Comparison of ENCODE assay signal across 14 mouse cellular contexts in genomic region chr2:125452369-125453097, GRCm38 (mm10). TPM values are rescaled to one million over a fixed set of nuclear protein-coding genes. Genes with fewer than 3 reads are reported as not detected.
DNase-seq lines count a peak whose midpoint lies in the region; ATAC-seq lines count a peak whose summit lies in the region.
"Had no signal": no experiment of that assay in that cellular context is flagged by ENCODE, and none has a peak within 500 bp of the region (broad histone marks: within the 10 kb centered on the region; RNA-seq: fewer than 3 reads in every experiment).

No protein-coding gene starts in this region.

- intact Hi-C loops in heart, postnatal 14 days (cut with DNase I), result no loop called here

- peaks cover 44% of the 10 kb centered on the region for H3K4me1 ChIP-seq in heart, embryonic 12.5 days (replicated peaks)
- H3K4me1 ChIP-seq in embryonic facial prominence, embryonic 12.5 days, result peaks cover 22% of the 10 kb centered on the region

- H3K27me3 ChIP-seq in heart, embryonic 12.5 days (replicated peaks), result no peaks in the 10 kb centered on the region
- H3K27me3 ChIP-seq in embryonic facial prominence, embryonic 12.5 days, result no peaks in the 10 kb centered on the region
- H3K27me3 ChIP-seq: neural tube, embryonic 13.5 days had no signal

- no peaks in the 10 kb centered on the region for H3K36me3 ChIP-seq in heart, embryonic 12.5 days
- H3K36me3 ChIP-seq in embryonic facial prominence, embryonic 12.5 days, result no peaks in the 10 kb centered on the region
- H3K36me3 ChIP-seq: neural tube, embryonic 13.5 days had no signal

- peak overlapping the region; percentile 56 for H3K27ac ChIP-seq in heart, embryonic 12.5 days (ENCODE audit: poor library complexity, severe bottlenecking)
- H3K27ac ChIP-seq in embryonic facial prominence, embryonic 12.5 days, result 0 out of 2 replicates have a peak overlapping the region, but pooled peaks have one; percentile 57
- H3K27ac ChIP-seq: neural tube, embryonic 13.5 days had no signal

- ATAC-seq in heart, embryonic 12.5 days (ENCODE audit: insufficient number of reproducible peaks, low FRiP score), result peak; percentile 66
- ATAC-seq in embryonic facial prominence, embryonic 12.5 days (ENCODE audit: insufficient number of reproducible peaks, insufficient read depth, low FRiP score, low TSS enrichment), result no peak
- ATAC-seq in megakaryocyte progenitor cell, adult 5-6 weeks (replicated peaks; ENCODE audit: poor library complexity), result 0 out of 2 replicates have a peak, but pooled peaks have one; percentile 4

- 42% methylated on average over 6 of the region's 6 CpGs for WGBS in heart, embryonic 12.5 days
- WGBS in embryonic facial prominence, embryonic 12.5 days, result 37% methylated on average over 6 of the region's 6 CpGs

- no peak for DNase-seq in heart, postnatal 14 days
- peak; percentile 38 for DNase-seq in Muller cell, postnatal 12 days (ENCODE audit: inconsistent ontology term)
- DNase-seq in kidney, adult 8-10 months, result no peak
- DNase-seq in layer of hippocampus, adult 11-12 months (ENCODE audit: low spot score), result no peak
- DNase-seq: adrenal gland, postnatal 14 days; cerebellum, adult 18-20 months; kidney, postnatal 25 days; thymus, adult 18-20 months had no signal

- no peak overlapping the region for H3K4me2 ChIP-seq in heart, embryonic 12.5 days
- H3K4me2 ChIP-seq in embryonic facial prominence, embryonic 12.5 days (replicated peaks), result no peak overlapping the region
- H3K4me2 ChIP-seq: liver, embryonic 11.5 days; neural tube, embryonic 13.5 days had no signal

- H3K4me3 ChIP-seq in heart, embryonic 12.5 days, result no peak overlapping the region
- no peak overlapping the region for H3K4me3 ChIP-seq in embryonic facial prominence, embryonic 12.5 days
- H3K4me3 ChIP-seq: neural tube, embryonic 13.5 days had no signal

- no peak overlapping the region for H3K9ac ChIP-seq in heart, embryonic 12.5 days
- no peak overlapping the region for H3K9ac ChIP-seq in embryonic facial prominence, embryonic 12.5 days
- H3K9ac ChIP-seq: neural tube, embryonic 13.5 days had no signal

- H3K9me3 ChIP-seq in heart, embryonic 12.5 days (replicated peaks), result no peaks in the 10 kb centered on the region
- H3K9me3 ChIP-seq in embryonic facial prominence, embryonic 12.5 days, result no peaks in the 10 kb centered on the region
- H3K9me3 ChIP-seq: neural tube, embryonic 13.5 days had no signal

RNA-seq across cellular contexts. Expression of gene Gm9913, which starts 52.4 kb away (rescaled TPM):
- 0.57 and 0.70 TPM in 2 replicates for polyA plus RNA-seq in heart, embryonic 12.5 days (2016; fragmentation: Nextera tagmentation; extraction: Ambion mirVana)
- total RNA-seq in heart, postnatal 14 days (2021), result under 1 TPM; 0.22 TPM
- polyA plus RNA-seq in embryonic facial prominence, embryonic 12.5 days (2016; fragmentation: Nextera tagmentation; extraction: Ambion mirVana), result 0.51 and 0.67 TPM in 2 replicates
- total RNA-seq in megakaryocyte progenitor cell, adult 5-6 weeks (2015), result not detected in 2 replicates
- not detected in 2 replicates for total RNA-seq in megakaryocyte progenitor cell, adult 5-6 weeks (2017)
- total RNA-seq: gastrocnemius, adult 8-10 months had no signal
- polyA plus RNA-seq: neural tube, embryonic 13.5 days had no signal

RNA-seq across cellular contexts. Expression of gene Fbn1, which starts 55.3 kb away (rescaled TPM):
- polyA plus RNA-seq in heart, embryonic 12.5 days (2016; fragmentation: Nextera tagmentation; extraction: Ambion mirVana), result 38.8 and 44.1 TPM in 2 replicates
- 100 to 1,000 TPM; 163 TPM for total RNA-seq in heart, postnatal 14 days (2021)
- polyA plus RNA-seq in embryonic facial prominence, embryonic 12.5 days (2016; fragmentation: Nextera tagmentation; extraction: Ambion mirVana), result 24.8 and 27.1 TPM in 2 replicates
- 0.05 and 0.10 TPM in 2 replicates for total RNA-seq in megakaryocyte progenitor cell, adult 5-6 weeks (2015)
- 0.17 and 0.20 TPM in 2 replicates for total RNA-seq in megakaryocyte progenitor cell, adult 5-6 weeks (2017)

Comparison
In these comparisons a context has a peak if more than half of its experiments do, and no peak if none do; other contexts are left out.
1. RNA of gene Fbn1, which starts 55.3 kb away (total RNA-seq): 163 TPM in heart, postnatal 14 days; 0.05 to 0.20 TPM in megakaryocyte progenitor cell, adult 5-6 weeks; every median in the first group is over 100 times any median in the second.